Mouse (Mus musculus) erythroblast, embryonic 14.5 days (primary cell): Measurements from ENCODE around the gene Clic4.

ENCODE experiments used
- GATA1 ChIP-seq: IDR thresholded peaks from 2 replicates; pipeline ENCODE4 v1.6.1; 2012; ENCODE audit warnings: low read length, inconsistent platforms, mixed read lengths
- TAL1 ChIP-seq: IDR thresholded peaks from 3 replicates; pipeline ENCODE4 v1.6.1; 2012; ENCODE audit warnings: low read length, inconsistent platforms, mixed read lengths

- no peak for TF ChIP-seq TAL1
- no peak for TF ChIP-seq GATA1
Observed at GRCm38 (mm10) chr4:135223808-135224207, 48.8 kb downstream of the Clic4 start.
